In the genomic region with DNA sequence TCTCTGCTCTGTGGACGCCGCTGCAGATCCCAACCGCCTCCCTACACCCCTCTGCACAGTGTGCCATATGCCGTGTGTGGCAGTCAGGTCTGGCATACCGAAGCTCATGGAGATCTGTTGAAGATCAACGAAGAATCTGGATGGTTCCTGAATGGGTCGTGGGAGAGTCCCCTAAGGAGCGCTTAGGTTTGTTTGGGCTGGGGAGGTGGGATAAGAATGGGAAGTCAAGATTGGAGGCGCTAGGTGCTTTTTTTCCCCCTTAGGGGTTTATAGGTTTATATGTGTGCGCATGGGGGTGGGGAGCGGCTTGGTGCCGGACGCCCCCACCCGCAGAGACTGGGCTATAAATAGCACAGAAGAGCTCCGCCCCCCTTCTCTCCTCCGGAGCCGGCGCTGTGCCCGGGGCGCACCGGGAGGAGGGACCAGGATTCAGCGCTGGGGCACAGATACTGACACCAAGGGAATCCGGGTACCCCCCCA, we compare ENCODE assay signal across 7 mouse cellular contexts. TPM values are rescaled to one million over a fixed set of nuclear protein-coding genes. Genes with fewer than 3 reads are reported as not detected.
A peak's percentile ranks its signal among the peaks of the same experiment; 100 is the strongest.
DNase-seq lines count a peak whose midpoint lies in the region; ATAC-seq lines count a peak whose summit lies in the region.

TSS of gene Ankrd34a (plus strand) at position 409 of the 480 bp plus-strand sequence.

- H3K36me3 ChIP-seq in hindbrain, embryonic 13.5 days, result no peaks in the 10 kb centered on the region
- H3K36me3 ChIP-seq in midbrain, embryonic 13.5 days, result no peaks in the 10 kb centered on the region

- peak within 1 kb of the TSS; percentile 85 for H3K9ac ChIP-seq in hindbrain, embryonic 13.5 days
- H3K9ac ChIP-seq in midbrain, embryonic 13.5 days (replicated peaks), result peak within 1 kb of the TSS; percentile 74

- H3K4me1 ChIP-seq in brown adipose tissue, adult 24 weeks (ENCODE audit: control insufficient read depth, insufficient read depth, insufficient read length, low read length), result peaks cover 6% of the 10 kb centered on the region
- H3K4me1 ChIP-seq in hindbrain, embryonic 13.5 days (replicated peaks), result peaks cover 67% of the 10 kb centered on the region
- peaks cover 67% of the 10 kb centered on the region for H3K4me1 ChIP-seq in midbrain, embryonic 13.5 days (replicated peaks)

- H3K27me3 ChIP-seq in hindbrain, embryonic 13.5 days, result peaks cover 13% of the 10 kb centered on the region
- peaks cover 14% of the 10 kb centered on the region; the same call in 1 of the 2 replicates for H3K27me3 ChIP-seq in midbrain, embryonic 13.5 days

- ATAC-seq in hindbrain, embryonic 13.5 days (ENCODE audit: low FRiP score), result no peak
- no peak for ATAC-seq in midbrain, embryonic 13.5 days

- peak within 1 kb of the TSS; percentile 98 for H3K4me2 ChIP-seq in hindbrain, embryonic 13.5 days
- peak within 1 kb of the TSS; percentile 85 for H3K4me2 ChIP-seq in midbrain, embryonic 13.5 days (replicated peaks)

- H3K4me3 ChIP-seq in brown adipose tissue, adult 24 weeks (ENCODE audit: insufficient read depth, low read depth, low read length), result peak within 1 kb of the TSS; percentile 56
- H3K4me3 ChIP-seq in hindbrain, embryonic 13.5 days, result peak within 1 kb of the TSS; percentile 53
- H3K4me3 ChIP-seq in midbrain, embryonic 13.5 days (replicated peaks), result peak within 1 kb of the TSS; percentile 51

- DNase-seq in MN1 (ENCODE audit: low spot score), result peak; percentile 39
- peak; percentile 75 to 88 for DNase-seq in frontal cortex, adult 2 months (ENCODE audit: extremely low spot score in 1 of 2, low spot score in 1 of 2)
- peak; percentile 64 to 85 for DNase-seq in left cerebral cortex, adult 8-10 months (ENCODE audit: low spot score in 2 of 2)
- no peak for DNase-seq in urinary bladder, postnatal 14 days (ENCODE audit: low spot score)

- H3K9me3 ChIP-seq in hindbrain, embryonic 13.5 days, result no peaks in the 10 kb centered on the region
- H3K9me3 ChIP-seq in midbrain, embryonic 13.5 days, result no peaks in the 10 kb centered on the region

- 0% methylated on average over 21 of the region's 23 CpGs for whole genome bisulfite sequencing in hindbrain, embryonic 13.5 days
- under 1% methylated on average over 19 of the region's 23 CpGs for WGBS in midbrain, embryonic 13.5 days

- no peak within 1 kb of the TSS for H3K27ac ChIP-seq in brown adipose tissue, adult 24 weeks (replicated peaks; ENCODE audit: low read depth, low read length)
- H3K27ac ChIP-seq in hindbrain, embryonic 13.5 days, result peak within 1 kb of the TSS; percentile 74
- H3K27ac ChIP-seq in midbrain, embryonic 13.5 days, result peak within 1 kb of the TSS; percentile 64; the same call in 1 of the 2 replicates

RNA-seq across cellular contexts. Expression of gene Ankrd34a, which starts in this region (rescaled TPM):
- not detected in 2 replicates for polyA plus RNA-seq in brown adipose tissue, adult 24 weeks (2012; ENCODE audit: insufficient read depth, insufficient read length, missing spikeins)
- polyA plus RNA-seq in frontal cortex, adult 2 months (2012; rRNA removed), result 50.2 and 57.4 TPM in 2 replicates
- 9.7 and 10.5 TPM in 2 replicates for polyA plus RNA-seq in hindbrain, embryonic 13.5 days (2015; fragmentation: Nextera tagmentation; extraction: Ambion mirVana)
- 10 to 100 TPM; 60.4 to 65.0 (median 61.0) TPM for total RNA-seq in left cerebral cortex, adult 8-10 months (2022)
- polyA plus RNA-seq in midbrain, embryonic 13.5 days (2015; fragmentation: Nextera tagmentation; extraction: Ambion mirVana), result 5.3 and 6.5 TPM in 2 replicates
